Mouse (Mus musculus) kidney, adult 2 months (tissue): ENCODE results near the gene Nfic. TPM values are rescaled to one million over a fixed set of nuclear protein-coding genes. Genes with fewer than 3 reads are reported as not detected.

Source experiments
- DNase-seq: peaks from one replicate; pipeline ENCODE4 v3.0.0; 2021
- H3K27ac ChIP-seq: fragments of 200-500 bp; 2 replicates; pipeline ENCODE4 v1.5.1; 2012; ENCODE audit warnings: low read depth, low read length, control low read depth, inconsistent platforms; ENCODE audit not compliant: insufficient read depth
- H3K27me3 ChIP-seq: fragments of 200-500 bp; replicated peaks from 2 replicates; pipeline ENCODE4 v1.6.1; 2012; ENCODE audit warnings: mild to moderate bottlenecking, moderate library complexity, low read length, inconsistent platforms; ENCODE audit not compliant: control insufficient read depth, insufficient read depth
- H3K36me3 ChIP-seq: fragments of 200-500 bp; 2 replicates; pipeline ENCODE4 v1.6.1; 2012; ENCODE audit warnings: mild to moderate bottlenecking, moderate library complexity, low read length, inconsistent platforms; ENCODE audit not compliant: control insufficient read depth, insufficient read depth
- H3K4me1 ChIP-seq: fragments of 200-500 bp; 2 replicates; pipeline ENCODE4 v1.6.1; 2011; ENCODE audit warnings: low read length; ENCODE audit not compliant: control insufficient read depth, insufficient read depth
- H3K4me3 ChIP-seq: fragments of 200-500 bp; 2 replicates; pipeline ENCODE4 v1.5.1; 2011; ENCODE audit warnings: mild to moderate bottlenecking, low read depth, low read length, control low read depth; ENCODE audit not compliant: insufficient read depth
- CTCF ChIP-seq: fragments of 200-500 bp; conservative IDR thresholded peaks from 2 replicates; pipeline ENCODE4 v1.5.1; 2011; ENCODE audit warnings: low read depth, mild to moderate bottlenecking, control low read depth, low read length, moderate library complexity, mixed read lengths; ENCODE audit not compliant: insufficient read depth, insufficient read length
- POLR2A ChIP-seq: fragments of 200-500 bp; IDR thresholded peaks from one replicate; pipeline ENCODE4 v1.6.1; 2011; ENCODE audit warnings: low read depth, low read length, control low read depth
- WGBS: fragments of 180-500 bp; shearing (Covaris S2); methylation state at CpG from one replicate; pipeline ENCODE4 v1.1.7; 2018; 5-methylcytosine and 5-hydroxymethylcytosine counted together
- polyA plus RNA-seq: library from polyadenylated mRNA; depleted of rRNA; stranded (reverse); fragments of >200 nt; gene quantifications from 2 replicates; pipeline ENCODE4 v1.2.3, GENCODE M21; 2012

Nfic gene
- polyA plus RNA-seq, 1 experiment: 82.5 TPM

DNA sequence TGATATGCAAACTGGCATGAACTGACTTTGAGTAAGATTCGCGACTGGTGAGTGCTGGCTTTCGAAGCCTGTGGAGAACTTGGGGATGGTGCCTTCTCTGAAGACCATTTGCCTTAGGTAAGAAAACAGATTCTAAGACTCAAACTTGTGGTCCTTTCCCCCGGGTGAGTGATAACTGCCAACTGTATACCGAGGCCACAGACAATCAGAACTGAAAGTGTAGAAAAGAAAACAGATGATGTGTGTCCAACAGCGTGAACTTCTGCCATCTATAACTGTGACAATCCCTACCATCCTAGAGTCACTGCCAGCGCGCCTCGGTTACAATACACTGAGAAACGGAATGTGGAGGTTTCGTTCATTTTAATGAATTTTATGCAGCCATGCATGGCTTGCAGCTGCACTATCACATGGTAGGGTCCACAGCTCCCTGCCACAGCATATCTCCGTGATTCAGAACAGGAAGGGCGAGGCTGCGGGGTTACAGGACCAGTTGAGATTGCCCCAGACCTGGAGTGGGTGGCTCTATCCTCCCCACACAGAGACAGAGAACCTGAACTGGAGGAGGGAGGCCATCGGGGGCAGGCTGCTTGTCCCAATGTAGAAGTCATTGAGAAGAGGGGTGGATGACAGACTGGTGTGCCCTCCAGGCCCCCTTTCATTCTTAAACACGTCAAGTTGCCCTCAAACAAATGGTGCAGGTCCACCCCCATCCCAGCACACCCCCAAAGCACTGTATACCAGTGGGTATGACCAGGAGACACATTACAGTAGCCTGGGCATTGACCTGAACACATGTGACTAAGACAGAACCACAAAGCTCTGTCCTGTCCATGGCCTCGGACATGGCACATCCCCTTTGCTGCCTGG, 42.2 kb upstream of the Nfic start:
- Histone ChIP-seq H3K4me3 (no peak overlapping the region), H3K27me3 (no peaks in the 10 kb centered on the region), H3K4me1 (peaks cover 8% of the 10 kb centered on the region; the same call in 1 of the 2 replicates), H3K36me3 (no peaks in the 10 kb centered on the region), H3K27ac (no peak overlapping the region)
- 73% methylated on average over 17 of the region's 17 CpGs for WGBS
- DNase-seq: no peak
- no peak for TF ChIP-seq CTCF
- TF ChIP-seq POLR2A: no peak

DNA sequence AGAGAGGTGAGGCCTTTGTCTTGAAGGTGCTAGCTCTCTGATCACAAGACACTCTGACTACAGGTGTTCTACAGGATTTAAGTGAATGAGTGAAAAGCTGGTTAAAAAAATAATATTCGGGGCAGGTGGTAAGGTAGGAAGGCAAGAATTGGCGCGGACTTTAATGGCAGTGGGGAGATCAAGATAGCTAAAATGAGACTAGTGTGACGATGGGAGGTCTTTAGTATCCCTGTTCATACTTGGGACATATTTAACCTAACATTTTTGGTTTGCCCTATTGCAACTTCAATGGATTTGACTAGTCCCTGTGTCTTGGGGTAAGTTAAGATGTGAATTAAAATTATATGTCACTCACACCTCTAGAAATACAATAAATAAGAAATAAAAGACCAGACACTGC, 41.5 kb upstream of the Nfic start:
- TF ChIP-seq CTCF (no peak), POLR2A (no peak)
- H3K4me3 ChIP-seq: no peak overlapping the region
- no peaks in the 10 kb centered on the region for H3K27me3 ChIP-seq
- no peaks in the 10 kb centered on the region for H3K36me3 ChIP-seq
- H3K4me1 ChIP-seq: peaks cover 8% of the 10 kb centered on the region; the same call in 1 of the 2 replicates
- no peak overlapping the region for H3K27ac ChIP-seq
- no peak for DNase-seq
- WGBS: 16% methylated on average over 4 of the region's 4 CpGs

DNA sequence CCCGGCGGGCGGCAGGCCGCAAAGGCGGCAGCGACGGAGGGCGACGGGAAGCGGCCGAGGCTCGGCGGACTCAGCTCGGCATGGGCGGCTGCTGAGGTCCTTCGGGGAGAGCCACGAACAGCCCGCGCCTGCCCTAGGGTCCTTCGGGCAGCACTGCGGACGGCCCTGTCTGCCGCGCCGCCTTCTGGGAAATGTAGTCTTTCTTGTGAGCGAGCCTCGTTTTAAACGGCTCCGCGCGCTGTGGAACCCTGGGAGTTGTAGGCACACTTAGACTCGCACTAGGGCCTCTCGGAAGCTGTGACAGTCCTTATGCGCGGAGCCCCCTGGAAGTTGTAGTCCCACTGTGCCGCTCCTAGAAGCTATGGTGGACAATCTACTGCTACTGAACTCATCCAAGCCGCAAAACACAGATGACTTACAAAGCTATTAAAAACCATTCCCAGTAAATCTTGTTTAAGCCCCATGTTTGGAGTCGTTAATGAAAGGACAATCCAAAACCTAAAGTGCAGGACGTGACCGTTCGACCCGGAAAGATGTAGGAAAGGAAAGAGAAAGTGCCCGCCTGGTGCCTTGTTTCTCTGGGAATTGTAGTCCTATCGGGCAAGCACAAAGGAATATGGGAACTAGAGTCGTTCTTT, 40.9 kb upstream of the Nfic start, which contains the start of gene Ncln:
Ncln (minus strand) TSS at position 129 of the 638 bp plus-strand sequence.
- peak within 1 kb of the TSS; percentile 82 for H3K4me3 ChIP-seq
- TF ChIP-seq POLR2A: no peak
- TF ChIP-seq CTCF: no peak
- no peaks in the 10 kb centered on the region for H3K36me3 ChIP-seq
- peak; percentile 99 for DNase-seq
- H3K27me3 ChIP-seq: no peaks in the 10 kb centered on the region
- peaks cover 8% of the 10 kb centered on the region; the same call in 1 of the 2 replicates for H3K4me1 ChIP-seq
- under 1% methylated on average over 45 of the region's 45 CpGs for WGBS
- peak within 1 kb of the TSS; percentile 97 for H3K27ac ChIP-seq

- H3K4me1 ChIP-seq: peaks cover 8% of the 10 kb centered on the region; the same call in 1 of the 2 replicates
- no peak for DNase-seq
- H3K4me3 ChIP-seq: peak overlapping the region; percentile 82
- 2% methylated on average over 39 of the region's 41 CpGs for WGBS
- no peaks in the 10 kb centered on the region for H3K27me3 ChIP-seq
- TF ChIP-seq CTCF (no peak), POLR2A (no peak)
- no peaks in the 10 kb centered on the region for H3K36me3 ChIP-seq
- H3K27ac ChIP-seq: 0 out of 2 replicates have a peak overlapping the region, but pooled peaks have one; percentile 29
Observed at GRCm38 (mm10) chr10:81495616-81496263, 40.3 kb upstream of the Nfic start.

GRCm38 (mm10) chr10:81495151-81495550, 39.7 kb upstream of the Nfic start:
- no peak overlapping the region for H3K27ac ChIP-seq
- no peak for DNase-seq
- peak overlapping the region; percentile 82 for H3K4me3 ChIP-seq
- no peaks in the 10 kb centered on the region for H3K27me3 ChIP-seq
- no peak for TF ChIP-seq POLR2A
- no peak for TF ChIP-seq CTCF
- no peaks in the 10 kb centered on the region for H3K36me3 ChIP-seq
- 60% methylated on average over 6 of the region's 6 CpGs for WGBS
- H3K4me1 ChIP-seq: peaks cover 8% of the 10 kb centered on the region; the same call in 1 of the 2 replicates

- Histone ChIP-seq H3K4me3 (no peak overlapping the region), H3K27ac (no peak overlapping the region), H3K27me3 (no peaks in the 10 kb centered on the region), H3K36me3 (no peaks in the 10 kb centered on the region; the same call in 1 of the 2 replicates), H3K4me1 (peaks cover 8% of the 10 kb centered on the region; the same call in 1 of the 2 replicates)
- no peak for DNase-seq
- WGBS: 73% methylated on average over 11 of the region's 11 CpGs
- no peak for TF ChIP-seq CTCF
- no peak for TF ChIP-seq POLR2A
Observed at GRCm38 (mm10) chr10:81494260-81495041, 39.0 kb upstream of the Nfic start.
